In the genomic region with DNA sequence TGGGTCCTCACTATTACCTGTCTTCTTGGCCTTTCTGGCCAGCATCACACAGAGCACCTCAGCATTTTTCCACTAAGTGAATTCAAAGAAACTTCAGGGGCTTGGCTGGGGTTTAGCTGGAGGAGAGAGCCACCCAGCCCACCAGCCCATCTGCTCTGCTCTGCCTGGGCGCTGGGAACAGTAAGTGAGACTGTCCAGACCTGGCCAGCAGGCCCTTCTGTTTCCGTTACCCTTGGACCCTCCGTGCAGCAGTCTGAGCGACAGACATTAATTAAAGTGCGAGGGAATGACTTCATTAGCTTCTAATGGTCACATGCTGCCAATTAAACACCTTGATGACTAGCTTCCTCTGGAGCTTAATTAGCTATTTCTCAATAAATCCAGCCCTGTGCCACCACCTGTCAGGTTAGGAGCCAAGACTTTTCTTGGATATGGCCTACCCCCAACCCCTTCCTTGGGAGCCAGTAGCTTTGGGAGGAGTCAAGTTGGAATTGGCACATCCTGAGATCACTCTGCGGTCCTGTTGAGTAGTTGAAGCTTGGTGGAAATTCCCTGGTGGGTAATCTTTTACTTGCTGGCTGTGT, we compare ENCODE assay signal across 16 mouse cellular contexts. TPM values are rescaled to one million over a fixed set of nuclear protein-coding genes. Genes with fewer than 3 reads are reported as not detected.
DNase-seq lines count a peak whose midpoint lies in the region; ATAC-seq and TF ChIP-seq lines count a peak whose summit lies in the region.
"Had no signal": no experiment of that assay in that cellular context is flagged by ENCODE, and none has a peak within 500 bp of the region (broad histone marks: within the 10 kb centered on the region; RNA-seq: fewer than 3 reads in every experiment).

No protein-coding gene starts in this region.

- ATAC-seq in hindbrain, embryonic 15.5 days (ENCODE audit: low FRiP score, low read depth), result 0 out of 2 replicates have a peak, but pooled peaks have one; percentile 61
- ATAC-seq in hindbrain, embryonic 12.5 days (ENCODE audit: low FRiP score), result no peak
- ATAC-seq in Patski, result peak; percentile 49
- ATAC-seq in forebrain, embryonic 13.5 days, result peak; percentile 90
- ATAC-seq: intestine, embryonic 16.5 days had no signal

- CTCF ChIA-PET in Patski (lab: Charles Lee), result interaction anchor here (1.1 to 1.2 kb wide), 3 partner anchors 9 to 35 kb away, joined by 3 to 4 read pairs (median 3); no protein-coding TSS in a partner anchor

- no peaks in the 10 kb centered on the region for H3K27me3 ChIP-seq in hindbrain, embryonic 15.5 days
- no peaks in the 10 kb centered on the region for H3K27me3 ChIP-seq in hindbrain, embryonic 12.5 days
- H3K27me3 ChIP-seq in Patski, result no peaks in the 10 kb centered on the region
- 0 out of 2 replicates have a peak, but pooled peaks cover 3% of the 10 kb centered on the region for H3K27me3 ChIP-seq in forebrain, embryonic 13.5 days
- H3K27me3 ChIP-seq in limb, embryonic 10.5 days (ENCODE audit: low read depth, poor library complexity, severe bottlenecking), result 0 out of 2 replicates have a peak, but pooled peaks cover 4% of the 10 kb centered on the region
- H3K27me3 ChIP-seq: heart, embryonic 12.5 days; midbrain, embryonic 12.5 days had no signal

- 58% methylated on average over 6 of the region's 6 CpGs for WGBS in hindbrain, embryonic 15.5 days
- WGBS in hindbrain, embryonic 12.5 days, result 74% methylated on average over 6 of the region's 6 CpGs
- WGBS in forebrain, embryonic 13.5 days, result 40% methylated on average over 6 of the region's 6 CpGs
- 31% methylated on average over 6 of the region's 6 CpGs for WGBS in limb, embryonic 10.5 days

- no peaks in the 10 kb centered on the region for H3K9me3 ChIP-seq in hindbrain, embryonic 15.5 days
- H3K9me3 ChIP-seq in hindbrain, embryonic 12.5 days (replicated peaks), result no peaks in the 10 kb centered on the region
- no peaks in the 10 kb centered on the region for H3K9me3 ChIP-seq in forebrain, embryonic 13.5 days (replicated peaks)
- no peaks in the 10 kb centered on the region for H3K9me3 ChIP-seq in limb, embryonic 10.5 days (replicated peaks)
- H3K9me3 ChIP-seq: heart, embryonic 12.5 days; midbrain, embryonic 12.5 days had no signal

- POLR2A ChIA-PET in Patski (lab: Charles Lee), result no interaction called here

- H3K36me3 ChIP-seq in hindbrain, embryonic 15.5 days, result no peaks in the 10 kb centered on the region
- no peaks in the 10 kb centered on the region for H3K36me3 ChIP-seq in hindbrain, embryonic 12.5 days
- no peaks in the 10 kb centered on the region for H3K36me3 ChIP-seq in forebrain, embryonic 13.5 days (ENCODE audit: poor library complexity, severe bottlenecking)
- H3K36me3 ChIP-seq in limb, embryonic 10.5 days, result no peaks in the 10 kb centered on the region
- H3K36me3 ChIP-seq: heart, embryonic 12.5 days; midbrain, embryonic 12.5 days had no signal

- DNase-seq in Patski (ENCODE audit: low read depth, low spot score), result no peak
- peak; percentile 57 for DNase-seq in limb, embryonic 10.5 days (ENCODE audit: low spot score)
- DNase-seq in layer of hippocampus, postnatal 10 days (ENCODE audit: low spot score in 2 of 2), result no peak
- DNase-seq in thymus, postnatal 14 days, result no peak
- DNase-seq: liver; lung, adult 18-20 months; lung, postnatal 4 days; right cerebral cortex, postnatal 14 days had no signal

- H3K4me2 ChIP-seq in hindbrain, embryonic 15.5 days, result no peak overlapping the region
- H3K4me2 ChIP-seq in hindbrain, embryonic 12.5 days (replicated peaks), result no peak overlapping the region
- no peak overlapping the region for H3K4me2 ChIP-seq in forebrain, embryonic 13.5 days
- H3K4me2 ChIP-seq: heart, embryonic 12.5 days; midbrain, embryonic 12.5 days had no signal

- H3K9ac ChIP-seq in hindbrain, embryonic 15.5 days, result no peak overlapping the region
- no peak overlapping the region for H3K9ac ChIP-seq in hindbrain, embryonic 12.5 days
- H3K9ac ChIP-seq in forebrain, embryonic 13.5 days, result no peak overlapping the region
- H3K9ac ChIP-seq: heart, embryonic 12.5 days; midbrain, embryonic 12.5 days had no signal

- in situ Hi-C loops in Patski (cut with MboI; ENCODE audit: low pct_unique_long_range_greater_than_20kb), result no loop called here

- H3K27ac ChIP-seq in hindbrain, embryonic 15.5 days (replicated peaks), result no peak overlapping the region
- no peak overlapping the region for H3K27ac ChIP-seq in hindbrain, embryonic 12.5 days
- H3K27ac ChIP-seq in forebrain, embryonic 13.5 days, result 0 out of 2 replicates have a peak overlapping the region, but pooled peaks have one; percentile 27
- peak overlapping the region; percentile 73; the same call in 1 of the 2 replicates for H3K27ac ChIP-seq in limb, embryonic 10.5 days
- H3K27ac ChIP-seq: midbrain, embryonic 12.5 days; stomach, postnatal 0 days had no signal

- no peak for TF ChIP-seq CTCF in Patski (IDR thresholded peaks at IDR 0.05)

- H3K4me1 ChIP-seq in hindbrain, embryonic 15.5 days (replicated peaks), result 0 out of 2 replicates have a peak, but pooled peaks cover 2% of the 10 kb centered on the region
- peaks cover 13% of the 10 kb centered on the region; the same call in 1 of the 2 replicates for H3K4me1 ChIP-seq in hindbrain, embryonic 12.5 days
- H3K4me1 ChIP-seq in forebrain, embryonic 13.5 days, result peaks cover 23% of the 10 kb centered on the region
- peaks cover 49% of the 10 kb centered on the region for H3K4me1 ChIP-seq in limb, embryonic 10.5 days

- H3K4me3 ChIP-seq in hindbrain, embryonic 15.5 days, result no peak overlapping the region
- no peak overlapping the region for H3K4me3 ChIP-seq in hindbrain, embryonic 12.5 days
- H3K4me3 ChIP-seq in forebrain, embryonic 13.5 days, result no peak overlapping the region
- H3K4me3 ChIP-seq in limb, embryonic 10.5 days, result no peak overlapping the region
- H3K4me3 ChIP-seq: heart, embryonic 12.5 days; midbrain, embryonic 12.5 days had no signal

RNA-seq across cellular contexts. Expression of gene Camk1g, which starts 36.1 kb away (rescaled TPM):
- 40.5 and 41.0 TPM in 2 replicates for polyA plus RNA-seq in hindbrain, embryonic 15.5 days (2015; fragmentation: Nextera tagmentation; extraction: Ambion mirVana)
- 19.7 and 20.3 TPM in 2 replicates for polyA plus RNA-seq in hindbrain, embryonic 12.5 days (2016; fragmentation: Nextera tagmentation; extraction: Ambion mirVana)
- 0.69 TPM for polyA plus RNA-seq in Patski (2021)
- 26.7 and 30.0 TPM in 2 replicates for polyA plus RNA-seq in forebrain, embryonic 13.5 days (2015; fragmentation: Nextera tagmentation; extraction: Ambion mirVana)
- polyA plus RNA-seq in limb, embryonic 10.5 days (2016; fragmentation: Nextera tagmentation; extraction: Ambion mirVana), result 8.2 and 13.2 TPM in 2 replicates
- total RNA-seq in layer of hippocampus, postnatal 10 days (2021), result 10 to 100 TPM; 39.3 to 40.3 TPM
- total RNA-seq: ES-E14 had no signal

Comparison
In these comparisons a context has a peak if more than half of its experiments do, and no peak if none do; other contexts are left out.
1. H3K27ac ChIP-seq: peak in forebrain, embryonic 13.5 days (single experiment) and limb, embryonic 10.5 days (single experiment); none in hindbrain, embryonic 15.5 days (single experiment) and hindbrain, embryonic 12.5 days (single experiment).